Mouse (Mus musculus) spleen, adult 2 months (tissue): ENCODE results near the gene Ntn1. TPM values are rescaled to one million over a fixed set of nuclear protein-coding genes. Genes with fewer than 3 reads are reported as not detected.

Source experiments
- DNase-seq, 2 experiments: peaks; one replicate each; pipeline versions ENCODE4 v3.0.0 to v3.0.0-alpha.2; 2012 to 2021; ENCODE audit warnings: low spot score in 2 of 2, low read depth in 1 of 2
- H3K27ac ChIP-seq: fragments of 200-500 bp; 2 replicates; pipeline ENCODE4 v1.5.1; 2012; ENCODE audit warnings: low read length, inconsistent platforms; ENCODE audit not compliant: insufficient read depth
- H3K27me3 ChIP-seq: fragments of 200-500 bp; 2 replicates; pipeline ENCODE4 v1.6.1; 2012; ENCODE audit warnings: mild to moderate bottlenecking, moderate library complexity, low read length, inconsistent platforms; ENCODE audit not compliant: control insufficient read depth, insufficient read depth
- H3K36me3 ChIP-seq: fragments of 200-500 bp; 2 replicates; pipeline ENCODE4 v1.6.1; 2012; ENCODE audit warnings: mild to moderate bottlenecking, low read length, inconsistent platforms; ENCODE audit not compliant: control insufficient read depth, insufficient read depth
- H3K4me1 ChIP-seq: fragments of 200-500 bp; 2 replicates; pipeline ENCODE4 v1.6.1; 2011; ENCODE audit warnings: inconsistent platforms; ENCODE audit not compliant: control insufficient read depth, insufficient read depth, insufficient read length
- H3K4me3 ChIP-seq: fragments of 200-500 bp; 2 replicates; pipeline ENCODE4 v1.5.1; 2011; ENCODE audit warnings: mild to moderate bottlenecking, inconsistent platforms; ENCODE audit not compliant: insufficient read depth, insufficient read length; ENCODE audit errors: extremely low read depth
- CTCF ChIP-seq: fragments of 200-500 bp; IDR thresholded peaks from 2 replicates; pipeline ENCODE4 v1.5.1; 2011; ENCODE audit warnings: mild to moderate bottlenecking, inconsistent platforms; ENCODE audit not compliant: insufficient read depth, insufficient read length, insufficient replicate concordance; ENCODE audit errors: extremely low read depth
- POLR2A ChIP-seq: fragments of 200-500 bp; IDR thresholded peaks from 2 replicates; pipeline ENCODE4 v1.6.1; 2011; ENCODE audit warnings: low read depth, low read length, inconsistent platforms
- WGBS: fragments of 180-500 bp; shearing (Covaris S2); methylation state at CpG from one replicate; pipeline ENCODE4 v1.1.7; 2018; 5-methylcytosine and 5-hydroxymethylcytosine counted together
- polyA plus RNA-seq: library from polyadenylated mRNA; depleted of rRNA; stranded (reverse); fragments of >200 nt; gene quantifications from 2 replicates; pipeline ENCODE4 v1.2.3, GENCODE M21; 2012

The Ntn1 gene
- polyA plus RNA-seq, 1 experiment = 3.8 TPM

DNA sequence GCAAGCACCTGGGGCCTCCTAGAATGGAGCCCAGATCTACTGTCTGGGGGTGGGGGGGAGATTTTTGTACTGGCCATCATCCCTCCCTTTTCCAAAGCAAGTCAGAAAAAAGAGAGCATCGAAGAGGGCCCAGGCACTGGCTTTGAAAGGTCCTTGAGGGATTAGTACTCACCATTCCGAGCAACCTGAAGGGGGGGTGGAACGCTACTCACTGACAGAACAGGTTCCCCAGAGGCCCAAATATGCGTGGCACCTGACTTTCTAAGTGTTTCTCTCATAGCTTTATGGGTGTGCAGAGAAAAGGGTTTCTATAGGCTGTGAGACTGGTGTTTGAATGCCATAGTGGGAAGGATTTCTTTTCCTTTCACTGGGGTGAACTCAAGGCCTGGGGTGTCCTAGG lies 142.1 kb downstream of the Ntn1 start:
- 86% methylated on average over 4 of the region's 4 CpGs for WGBS
- no peak for DNase-seq

DNA sequence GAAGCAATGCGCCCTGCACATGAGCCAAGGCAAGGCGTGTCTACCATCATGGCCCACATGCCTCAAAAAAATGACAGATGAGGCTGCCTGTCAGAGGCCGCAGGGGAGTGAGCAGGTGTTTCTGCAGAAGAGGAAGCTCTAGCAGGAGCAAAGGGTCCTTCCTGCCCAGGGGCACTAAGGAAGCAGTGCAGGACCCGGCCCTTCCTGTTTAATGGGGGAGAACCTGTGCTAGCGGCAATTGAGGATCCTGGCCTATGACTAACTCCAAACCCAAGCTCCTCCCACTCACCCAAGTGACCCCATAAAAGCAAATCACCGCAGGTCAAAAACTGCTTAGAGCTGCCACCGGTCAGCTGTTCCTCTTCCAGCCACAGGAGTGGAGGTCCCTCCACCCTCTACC lies 147.1 kb downstream of the Ntn1 start:
- no peak for DNase-seq
- 20% methylated on average over 7 of the region's 7 CpGs for WGBS
- H3K27me3 ChIP-seq = no peaks in the 10 kb centered on the region
- H3K36me3 ChIP-seq = no peaks in the 10 kb centered on the region
- no peak for TF ChIP-seq POLR2A
- TF ChIP-seq CTCF = no peak
- no peak overlapping the region for H3K4me3 ChIP-seq
- peaks cover 8% of the 10 kb centered on the region; the same call in 1 of the 2 replicates for H3K4me1 ChIP-seq
- H3K27ac ChIP-seq = no peak overlapping the region

More for the DNA sequence above, 142.1 kb downstream of the Ntn1 start:
- Histone ChIP-seq H3K4me3 (no peak overlapping the region), H3K36me3 (no peaks in the 10 kb centered on the region), H3K27me3 (no peaks in the 10 kb centered on the region), H3K4me1 (peaks cover 2% of the 10 kb centered on the region; the same call in 1 of the 2 replicates), H3K27ac (no peak overlapping the region)
- TF ChIP-seq CTCF (no peak), POLR2A (no peak)

DNA sequence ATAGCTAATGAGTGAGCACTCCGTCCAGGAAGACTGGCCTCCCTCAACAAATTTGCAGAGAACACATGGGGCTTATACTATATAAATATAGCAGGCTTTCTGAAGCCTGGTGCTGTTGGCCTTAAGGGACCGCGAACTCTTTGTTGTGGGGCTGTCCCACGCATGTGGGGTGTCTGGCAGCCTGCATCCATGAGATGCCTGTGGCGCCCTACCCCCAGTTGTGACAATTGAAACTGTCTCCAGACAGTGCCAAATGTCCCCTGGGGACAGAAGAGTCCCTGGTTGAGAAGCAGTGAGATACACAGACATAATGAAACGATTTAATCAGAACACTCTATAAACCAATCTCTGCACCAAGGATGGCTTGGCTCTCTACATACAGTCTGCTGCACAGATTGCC lies 150.5 kb downstream of the Ntn1 start:
- Histone ChIP-seq H3K4me3 (no peak overlapping the region), H3K4me1 (peaks cover 8% of the 10 kb centered on the region; the same call in 1 of the 2 replicates), H3K36me3 (no peaks in the 10 kb centered on the region), H3K27ac (no peak overlapping the region), H3K27me3 (no peaks in the 10 kb centered on the region)
- 52% methylated on average over 6 of the region's 6 CpGs for WGBS
- TF ChIP-seq POLR2A (no peak), CTCF (no peak)
- DNase-seq = no peak

DNA sequence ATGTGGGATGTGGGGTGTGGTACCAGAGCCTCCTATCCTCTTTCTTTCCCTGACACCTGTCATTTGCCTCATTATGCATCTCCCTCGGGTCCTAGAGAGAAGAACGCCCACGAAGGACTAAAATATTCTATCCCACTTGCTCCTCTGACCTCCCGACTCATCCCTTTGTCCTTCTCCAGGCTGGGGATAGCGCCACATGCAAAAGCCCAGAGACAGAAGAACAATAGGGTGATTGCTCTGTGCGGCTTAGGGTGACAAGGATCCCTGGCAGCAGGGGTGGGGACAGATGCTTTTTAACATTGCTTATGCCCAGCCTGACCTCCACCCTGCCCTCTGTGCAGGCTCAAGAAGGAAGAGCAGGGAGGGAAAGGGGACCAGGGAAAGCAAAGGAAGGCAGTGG lies 152.7 kb downstream of the Ntn1 start:
- no peak overlapping the region for H3K27ac ChIP-seq
- no peaks in the 10 kb centered on the region for H3K4me1 ChIP-seq
- no peak overlapping the region for H3K4me3 ChIP-seq
- no peaks in the 10 kb centered on the region for H3K36me3 ChIP-seq
- WGBS = 81% methylated on average over 6 of the region's 6 CpGs
- no peak for TF ChIP-seq POLR2A
- TF ChIP-seq CTCF = no peak
- no peaks in the 10 kb centered on the region for H3K27me3 ChIP-seq
- no peak for DNase-seq

DNA sequence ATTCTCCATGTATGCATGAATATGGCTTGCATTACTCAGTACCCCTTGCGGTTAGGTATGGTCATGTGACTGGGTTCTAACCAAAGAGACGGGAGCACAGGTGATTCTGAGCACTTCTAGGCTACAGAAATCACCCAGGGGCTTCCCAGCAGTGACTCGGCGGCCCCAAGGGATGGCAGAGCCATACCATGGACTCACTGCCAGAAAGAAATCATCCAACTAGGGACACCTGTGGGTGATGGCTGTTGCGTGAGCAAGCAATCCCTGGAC lies 155.7 kb downstream of the Ntn1 start:
- H3K4me3 ChIP-seq = no peak overlapping the region
- H3K4me1 ChIP-seq = no peaks in the 10 kb centered on the region
- TF ChIP-seq CTCF (no peak), POLR2A (no peak)
- H3K27ac ChIP-seq = no peak overlapping the region
- WGBS = 74% methylated on average over 5 of the region's 5 CpGs
- no peaks in the 10 kb centered on the region for H3K27me3 ChIP-seq
- no peak for DNase-seq
- H3K36me3 ChIP-seq = no peaks in the 10 kb centered on the region

DNA sequence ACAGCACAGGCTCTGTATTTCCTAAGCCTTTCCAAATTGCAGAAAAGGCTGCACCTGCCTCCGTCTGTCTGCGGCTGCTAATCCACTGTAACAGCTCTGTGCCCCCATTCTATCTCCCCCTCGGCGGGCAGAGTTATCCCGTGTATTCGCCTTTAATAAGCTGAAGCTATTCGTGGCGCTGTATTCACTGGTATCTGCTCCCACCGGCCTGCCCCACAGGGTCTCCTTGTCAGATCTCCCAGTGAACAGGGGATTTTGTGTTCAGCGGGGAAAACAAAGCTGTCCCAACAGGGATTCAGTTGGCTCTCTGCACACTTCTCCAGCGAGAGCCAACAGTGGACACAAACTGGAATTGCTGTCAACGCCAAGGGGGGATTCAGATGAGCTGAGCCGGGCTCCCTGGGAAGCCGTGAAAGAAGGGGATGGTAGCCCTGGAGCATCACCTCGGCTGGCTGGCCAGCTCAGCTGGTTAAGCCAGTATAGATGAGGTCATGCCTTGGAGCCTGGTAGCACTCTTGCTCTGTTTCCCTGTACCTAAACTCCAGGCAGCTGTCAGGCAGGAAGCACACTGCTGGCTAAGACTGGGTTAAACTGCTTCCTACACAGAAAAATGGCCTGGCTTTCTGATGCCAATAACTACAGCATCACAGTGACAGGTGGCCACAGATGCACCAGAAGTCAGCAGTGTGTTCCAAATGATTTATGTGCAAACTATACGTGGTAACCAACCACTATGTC lies 156.2 kb downstream of the Ntn1 start:
- Histone ChIP-seq H3K27ac (no peak overlapping the region), H3K27me3 (no peaks in the 10 kb centered on the region), H3K4me1 (no peaks in the 10 kb centered on the region), H3K4me3 (no peak overlapping the region), H3K36me3 (no peaks in the 10 kb centered on the region)
- TF ChIP-seq CTCF = no peak
- no peak for TF ChIP-seq POLR2A
- DNase-seq = no peak
- 88% methylated on average over 16 of the region's 16 CpGs for WGBS

DNA sequence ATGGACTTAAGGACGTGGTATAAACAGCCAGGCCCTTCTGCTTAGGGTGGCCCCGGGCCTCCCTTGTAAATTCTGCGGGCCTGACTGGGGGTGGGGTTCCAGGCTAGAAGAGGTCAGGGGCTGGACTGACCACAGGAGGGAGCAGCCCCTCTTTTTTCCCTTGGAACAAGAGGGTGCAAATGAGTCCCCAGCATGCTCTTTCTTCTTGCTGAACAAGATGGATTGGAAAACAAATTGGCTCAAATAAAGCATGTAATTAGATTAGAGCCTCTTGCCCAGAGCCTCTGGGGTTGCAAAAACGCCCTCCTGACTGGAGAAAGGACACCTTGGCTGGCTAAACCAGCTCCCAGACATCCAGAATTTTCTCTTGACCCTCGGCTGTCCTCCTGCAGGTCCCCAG lies 160.9 kb downstream of the Ntn1 start:
- Histone ChIP-seq H3K27me3 (no peaks in the 10 kb centered on the region), H3K27ac (no peak overlapping the region), H3K4me1 (no peaks in the 10 kb centered on the region), H3K4me3 (no peak overlapping the region), H3K36me3 (no peaks in the 10 kb centered on the region)
- WGBS = 83% methylated on average over 5 of the region's 5 CpGs
- DNase-seq = no peak
- TF ChIP-seq POLR2A = no peak
